Mouse (Mus musculus): ENCODE results near the gene 4933405L10Rik. TPM values are rescaled to one million over a fixed set of nuclear protein-coding genes. Genes with fewer than 3 reads are reported as not detected.

The 4933405L10Rik gene
- polyA plus RNA-seq, 1 experiment from 2014 or later, result 0.15 TPM

- no peak overlapping the region for H3K9ac ChIP-seq (ENCODE audit: low read depth, low read length)
- no peaks in the 10 kb centered on the region for H3K36me3 ChIP-seq (ENCODE audit: control insufficient read depth, insufficient read depth, low read length)
- no peaks in the 10 kb centered on the region for H3K27me3 ChIP-seq (replicated peaks; ENCODE audit: control insufficient read depth, insufficient read depth, low read length)
- no peak overlapping the region for H3K4me3 ChIP-seq (ENCODE audit: low read length)
- H3K27ac ChIP-seq (ENCODE audit: low read depth, low read length), result no peak overlapping the region
- ATAC-seq, result no peak
- WGBS, result 57% methylated on average over 35 of the region's 35 CpGs
- no peaks in the 10 kb centered on the region for H3K9me3 ChIP-seq (ENCODE audit: control insufficient read depth, low read length)
- no peak overlapping the region for H3K4me2 ChIP-seq (ENCODE audit: low read length)
- H3K4me1 ChIP-seq (ENCODE audit: control insufficient read depth, insufficient read depth, low read depth, low read length), result no peaks in the 10 kb centered on the region
Observed at GRCm38 (mm10) chr8:105689256-105689982, 18.0 kb upstream of the 4933405L10Rik start.

- Histone ChIP-seq H3K27ac (ENCODE audit: low read depth, low read length) (no peak overlapping the region), H3K9me3 (ENCODE audit: control insufficient read depth, low read length) (no peaks in the 10 kb centered on the region), H3K4me2 (ENCODE audit: low read length) (no peak overlapping the region), H3K27me3 (replicated peaks; ENCODE audit: control insufficient read depth, insufficient read depth, low read length) (no peaks in the 10 kb centered on the region), H3K4me1 (ENCODE audit: control insufficient read depth, insufficient read depth, low read depth, low read length) (peaks cover under 1% of the 10 kb centered on the region; the same call in 1 of the 2 replicates), H3K36me3 (ENCODE audit: control insufficient read depth, insufficient read depth, low read length) (no peaks in the 10 kb centered on the region), H3K9ac (ENCODE audit: low read depth, low read length) (no peak overlapping the region), H3K4me3 (ENCODE audit: low read length) (no peak overlapping the region)
- WGBS, result 86% methylated on average over 9 of the region's 9 CpGs
- ATAC-seq, result no peak
Observed at GRCm38 (mm10) chr8:105689983-105690360, 17.5 kb upstream of the 4933405L10Rik start.

DNA sequence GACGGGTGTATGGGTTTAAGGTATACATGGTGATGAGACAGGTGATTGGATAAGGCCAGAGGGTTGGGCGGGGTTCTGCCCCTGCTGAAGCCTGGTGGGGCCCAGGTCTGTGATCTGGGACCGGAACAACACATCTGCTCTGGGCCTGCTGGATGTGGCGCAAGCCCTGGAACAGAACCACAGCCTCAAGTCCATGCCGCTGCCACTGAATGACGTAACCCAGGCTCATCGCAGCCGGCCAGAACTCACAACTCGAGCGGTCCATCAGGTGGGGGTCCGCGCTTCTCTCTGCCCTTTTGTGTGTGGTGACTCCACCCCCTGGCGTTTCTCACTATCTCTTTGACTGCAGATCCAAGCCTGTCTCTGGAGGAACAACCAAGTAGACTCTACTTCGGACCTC is 16.5 kb upstream of the 4933405L10Rik start:
- no peaks in the 10 kb centered on the region for H3K9me3 ChIP-seq (ENCODE audit: control insufficient read depth, low read length)
- no peaks in the 10 kb centered on the region for H3K27me3 ChIP-seq (replicated peaks; ENCODE audit: control insufficient read depth, insufficient read depth, low read length)
- H3K4me2 ChIP-seq (ENCODE audit: low read length), result no peak overlapping the region
- ATAC-seq, result no peak
- H3K4me3 ChIP-seq (ENCODE audit: low read length), result no peak overlapping the region
- peaks cover 7% of the 10 kb centered on the region for H3K4me1 ChIP-seq (ENCODE audit: control insufficient read depth, insufficient read depth, low read depth, low read length)
- H3K27ac ChIP-seq (ENCODE audit: low read depth, low read length), result no peak overlapping the region
- peaks cover 3% of the 10 kb centered on the region; the same call in 1 of the 2 replicates for H3K36me3 ChIP-seq (ENCODE audit: control insufficient read depth, insufficient read depth, low read length)
- WGBS, result 89% methylated on average over 14 of the region's 14 CpGs
- no peak overlapping the region for H3K9ac ChIP-seq (ENCODE audit: low read depth, low read length)

DNA sequence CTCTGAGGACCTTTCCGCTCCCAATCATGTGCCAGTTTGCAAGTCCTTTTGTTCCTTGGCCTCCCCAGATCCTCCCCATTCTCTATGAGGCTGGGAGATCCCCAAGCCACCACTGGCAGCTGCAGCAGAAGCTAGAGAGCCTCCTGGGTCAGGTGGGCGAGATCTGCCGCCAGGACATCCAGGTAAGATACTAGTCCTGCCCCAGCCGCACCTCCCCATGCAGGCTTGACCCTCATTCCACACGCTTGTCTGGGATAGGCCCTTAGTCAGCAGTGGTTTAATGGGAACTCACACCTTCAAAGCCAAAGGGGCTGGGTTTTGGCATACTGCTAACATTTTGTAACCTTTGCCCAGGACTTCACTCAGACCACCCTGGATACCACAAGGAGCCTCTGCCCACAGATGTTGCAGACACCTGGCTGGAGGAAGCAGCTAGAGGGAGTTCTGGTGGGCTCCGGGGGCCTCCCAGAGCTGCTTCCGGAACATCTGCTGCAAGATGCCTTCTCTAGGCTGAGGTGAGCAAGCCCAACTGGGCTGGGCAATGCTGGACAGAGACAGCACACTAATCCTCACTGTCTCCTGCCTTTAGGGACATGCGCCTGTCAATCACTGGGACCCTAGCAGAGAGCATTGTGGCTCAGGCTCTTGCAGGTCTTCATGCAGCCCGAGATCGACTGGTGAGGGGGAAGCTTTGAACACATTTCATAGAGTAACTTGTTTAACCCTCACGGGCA is 14.8 kb upstream of the 4933405L10Rik start:
- no peak for ATAC-seq
- H3K4me1 ChIP-seq (ENCODE audit: control insufficient read depth, insufficient read depth, low read depth, low read length), result peaks cover 9% of the 10 kb centered on the region
- H3K4me2 ChIP-seq (ENCODE audit: low read length), result no peak overlapping the region
- H3K27ac ChIP-seq (ENCODE audit: low read depth, low read length), result no peak overlapping the region
- no peaks in the 10 kb centered on the region for H3K27me3 ChIP-seq (replicated peaks; ENCODE audit: control insufficient read depth, insufficient read depth, low read length)
- no peak overlapping the region for H3K9ac ChIP-seq (ENCODE audit: low read depth, low read length)
- H3K36me3 ChIP-seq (ENCODE audit: control insufficient read depth, insufficient read depth, low read length), result peaks cover 10% of the 10 kb centered on the region
- H3K9me3 ChIP-seq (ENCODE audit: control insufficient read depth, low read length), result no peaks in the 10 kb centered on the region
- H3K4me3 ChIP-seq (ENCODE audit: low read length), result no peak overlapping the region
- 96% methylated on average over 11 of the region's 11 CpGs for WGBS

GRCm38 (mm10) chr8:105693648-105694047 is 13.8 kb upstream of the 4933405L10Rik start:
- H3K27me3 ChIP-seq (replicated peaks; ENCODE audit: control insufficient read depth, insufficient read depth, low read length), result no peaks in the 10 kb centered on the region
- H3K27ac ChIP-seq (ENCODE audit: low read depth, low read length), result peak overlapping the region; percentile 85
- ATAC-seq, result peak; percentile 72
- peak overlapping the region; percentile 72 for H3K4me2 ChIP-seq (ENCODE audit: low read length)
- H3K4me1 ChIP-seq (ENCODE audit: control insufficient read depth, insufficient read depth, low read depth, low read length), result peaks cover 9% of the 10 kb centered on the region
- H3K36me3 ChIP-seq (ENCODE audit: control insufficient read depth, insufficient read depth, low read length), result peaks cover 21% of the 10 kb centered on the region
- WGBS, result 1% methylated on average over 28 of the region's 30 CpGs
- H3K4me3 ChIP-seq (ENCODE audit: low read length), result peak overlapping the region; percentile 60
- H3K9ac ChIP-seq (ENCODE audit: low read depth, low read length), result peak overlapping the region; percentile 82
- no peaks in the 10 kb centered on the region for H3K9me3 ChIP-seq (ENCODE audit: control insufficient read depth, low read length)

DNA sequence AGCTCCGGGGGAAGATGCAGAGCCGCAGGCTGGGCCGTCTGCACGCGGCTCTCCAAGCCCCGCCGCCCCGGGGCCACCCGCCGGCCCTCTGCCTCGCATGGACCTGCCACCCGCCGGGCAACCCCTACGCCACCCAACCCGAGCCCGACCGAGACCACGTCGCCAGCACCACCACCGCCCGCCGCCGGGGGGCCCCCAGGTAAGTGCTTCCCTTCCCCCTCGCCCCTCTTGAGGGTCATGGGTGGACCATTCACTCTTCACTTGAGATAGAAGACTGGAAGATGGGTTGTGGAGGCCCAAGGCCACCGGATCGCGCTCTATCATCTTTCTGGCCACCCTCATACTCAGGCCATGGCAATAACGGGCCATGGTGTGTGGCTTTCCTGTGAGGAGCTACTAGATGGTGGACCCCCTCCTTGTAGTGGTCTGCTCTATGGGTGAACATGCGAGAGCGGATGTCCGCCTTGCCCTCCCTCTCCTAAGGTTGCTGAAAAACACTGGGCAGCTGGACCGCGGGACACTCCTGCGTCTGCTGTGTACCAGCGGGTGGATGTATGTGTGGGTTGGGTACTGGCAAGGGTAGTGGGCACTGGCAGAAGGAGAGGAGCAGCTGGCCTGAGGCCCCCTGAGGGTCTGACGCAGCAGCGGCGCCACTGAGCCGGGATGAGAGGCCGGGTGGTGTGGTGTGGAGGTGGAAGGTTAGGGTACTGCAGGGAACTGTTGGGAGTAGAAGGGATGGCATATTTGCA is 13.2 kb upstream of the 4933405L10Rik start:
- no peaks in the 10 kb centered on the region for H3K27me3 ChIP-seq (replicated peaks; ENCODE audit: control insufficient read depth, insufficient read depth, low read length)
- 6% methylated on average over 27 of the region's 40 CpGs for WGBS
- peak overlapping the region; percentile 85 for H3K27ac ChIP-seq (ENCODE audit: low read depth, low read length)
- peak overlapping the region; percentile 60 for H3K4me3 ChIP-seq (ENCODE audit: low read length)
- H3K4me2 ChIP-seq (ENCODE audit: low read length), result peak overlapping the region; percentile 72
- H3K9me3 ChIP-seq (ENCODE audit: control insufficient read depth, low read length), result no peaks in the 10 kb centered on the region
- H3K9ac ChIP-seq (ENCODE audit: low read depth, low read length), result peak overlapping the region; percentile 82
- peaks cover 23% of the 10 kb centered on the region for H3K36me3 ChIP-seq (ENCODE audit: control insufficient read depth, insufficient read depth, low read length)
- peak; percentile 53 for ATAC-seq
- peaks cover 9% of the 10 kb centered on the region for H3K4me1 ChIP-seq (ENCODE audit: control insufficient read depth, insufficient read depth, low read depth, low read length)

DNA sequence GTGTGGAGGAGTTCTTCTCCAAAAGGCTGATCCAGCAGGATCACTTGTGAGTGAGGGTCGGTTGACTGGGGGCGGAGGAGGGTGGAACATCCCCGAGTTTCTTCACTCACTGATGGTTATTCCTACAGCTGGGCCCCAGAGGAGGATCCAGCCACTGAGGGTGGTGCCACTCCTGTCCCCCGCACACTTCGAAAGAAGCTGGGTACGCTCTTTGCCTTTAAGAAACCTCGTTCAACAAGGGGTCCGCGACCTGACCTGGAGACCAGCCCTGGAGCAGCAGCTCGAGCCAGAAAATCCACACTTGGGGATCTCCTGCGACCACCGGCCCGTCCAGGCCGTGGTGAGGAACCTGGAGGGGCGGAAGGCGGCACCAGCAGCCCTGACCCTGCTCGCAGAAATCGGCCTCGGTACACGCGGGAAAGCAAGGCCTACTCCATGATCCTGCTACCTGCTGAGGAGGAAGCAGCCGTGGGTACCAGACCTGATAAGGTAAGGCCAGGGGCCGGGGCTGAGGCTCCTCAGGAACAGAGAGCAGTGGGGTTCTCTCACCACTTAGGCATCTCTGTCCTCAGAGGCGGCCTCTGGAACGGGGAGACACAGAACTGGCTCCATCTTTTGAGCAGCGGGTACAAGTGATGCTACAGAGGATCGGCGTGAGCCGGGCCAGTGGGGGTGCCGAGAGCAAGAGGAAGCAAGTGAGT is 12.2 kb upstream of the 4933405L10Rik start:
- Histone ChIP-seq H3K27me3 (replicated peaks; ENCODE audit: control insufficient read depth, insufficient read depth, low read length) (no peaks in the 10 kb centered on the region), H3K36me3 (ENCODE audit: control insufficient read depth, insufficient read depth, low read length) (peaks cover 26% of the 10 kb centered on the region), H3K4me1 (ENCODE audit: control insufficient read depth, insufficient read depth, low read depth, low read length) (peaks cover 18% of the 10 kb centered on the region), H3K9me3 (ENCODE audit: control insufficient read depth, low read length) (no peaks in the 10 kb centered on the region), H3K4me2 (ENCODE audit: low read length) (peak overlapping the region; percentile 72), H3K9ac (ENCODE audit: low read depth, low read length) (peak overlapping the region; percentile 82), H3K4me3 (ENCODE audit: low read length) (peak overlapping the region; percentile 60), H3K27ac (ENCODE audit: low read depth, low read length) (peak overlapping the region; percentile 85)
- WGBS, result 81% methylated on average over 30 of the region's 30 CpGs
- ATAC-seq, result no peak

DNA sequence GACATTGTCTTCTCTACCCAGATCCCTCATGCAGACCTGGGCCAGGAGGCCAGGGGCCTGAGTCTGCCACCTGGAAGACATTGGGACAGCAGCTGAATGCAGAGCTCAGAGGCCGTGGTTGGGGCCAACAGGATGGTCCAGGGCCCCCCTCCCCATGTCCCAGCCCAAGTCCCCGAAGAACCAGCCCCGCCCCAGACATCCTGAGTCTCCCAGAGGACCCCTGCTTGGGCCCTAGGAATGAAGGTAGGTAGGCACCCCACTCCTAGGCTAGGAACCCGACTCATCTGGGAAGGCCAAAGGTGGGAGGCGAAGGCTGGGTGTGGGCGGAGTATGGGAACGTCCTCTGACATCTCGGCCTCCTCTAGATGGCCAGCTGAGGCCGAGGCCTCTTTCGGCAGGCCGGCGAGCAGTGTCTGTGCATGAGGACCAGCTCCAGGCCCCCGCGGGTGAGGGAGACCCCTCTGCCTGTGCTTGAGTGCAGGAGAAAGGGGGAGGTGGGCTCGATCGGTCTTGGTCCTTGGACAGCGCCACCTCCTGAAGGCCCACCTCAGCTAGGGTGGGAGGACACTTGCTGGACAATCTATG is 10.2 kb upstream of the 4933405L10Rik start:
- Histone ChIP-seq H3K36me3 (ENCODE audit: control insufficient read depth, insufficient read depth, low read length) (peaks cover 26% of the 10 kb centered on the region), H3K9ac (ENCODE audit: low read depth, low read length) (no peak overlapping the region), H3K4me2 (ENCODE audit: low read length) (no peak overlapping the region), H3K9me3 (ENCODE audit: control insufficient read depth, low read length) (no peaks in the 10 kb centered on the region), H3K27ac (ENCODE audit: low read depth, low read length) (no peak overlapping the region), H3K4me3 (ENCODE audit: low read length) (no peak overlapping the region), H3K27me3 (replicated peaks; ENCODE audit: control insufficient read depth, insufficient read depth, low read length) (no peaks in the 10 kb centered on the region), H3K4me1 (ENCODE audit: control insufficient read depth, insufficient read depth, low read depth, low read length) (peaks cover 26% of the 10 kb centered on the region)
- ATAC-seq, result no peak
- WGBS, result 91% methylated on average over 17 of the region's 17 CpGs
